Mouse (Mus musculus): Measurements from ENCODE around the gene Csmd2. TPM values are rescaled to one million over a fixed set of nuclear protein-coding genes. Genes with fewer than 3 reads are reported as not detected.

Gene Csmd2
- polyA plus RNA-seq, 1 experiment from 2014 or later: 0.21 TPM

DNA sequence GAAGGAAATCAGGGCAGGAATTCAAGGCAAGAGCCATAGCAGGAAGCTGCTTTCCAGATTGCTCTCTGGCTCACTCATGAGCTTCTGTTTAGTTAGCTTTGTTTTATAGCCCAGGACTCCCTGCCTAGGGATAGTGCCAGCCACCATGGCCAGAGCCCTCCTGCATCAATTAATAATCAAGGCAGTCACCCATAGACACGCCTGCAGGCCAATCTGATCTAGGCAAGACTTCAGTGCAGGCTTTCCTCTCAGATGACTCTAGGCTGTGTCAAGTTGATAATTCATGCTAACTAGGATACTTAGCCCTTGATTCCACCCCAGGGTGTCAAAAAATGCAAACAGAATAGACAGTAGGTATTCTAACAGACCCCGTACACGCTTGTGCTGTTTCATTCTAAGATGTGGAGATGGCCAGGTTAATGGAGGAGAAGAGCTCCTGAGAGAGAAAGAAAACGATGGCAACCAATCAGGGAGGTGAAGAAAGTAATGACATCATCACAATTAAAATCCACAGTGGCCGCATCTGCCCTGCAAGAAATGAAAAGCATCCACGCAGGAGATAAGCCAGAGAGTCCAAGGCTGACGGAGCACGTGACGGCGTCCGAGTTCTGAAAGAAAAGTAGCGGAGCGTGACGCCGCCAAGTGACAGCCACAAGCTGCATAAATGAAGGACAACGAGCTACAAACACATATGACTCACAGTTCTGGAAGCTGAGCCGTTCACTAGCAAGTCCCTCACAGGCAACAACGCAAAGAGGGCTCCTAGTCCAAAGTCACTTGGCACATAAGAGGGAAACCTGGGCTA is 440.8 kb downstream of the Csmd2 start:
- DNase-seq (ENCODE audit: low spot score): no peak
- H3K36me3 ChIP-seq (replicated peaks; ENCODE audit: control insufficient read depth, insufficient read depth, low read depth, low read length): no peaks in the 10 kb centered on the region
- H3K4me3 ChIP-seq (ENCODE audit: low read depth, low read length): no peak overlapping the region
- no peaks in the 10 kb centered on the region for H3K9me3 ChIP-seq (replicated peaks; ENCODE audit: control insufficient read depth, low read length)
- no peak for ATAC-seq (replicated peaks; ENCODE audit: insufficient number of reproducible peaks, low FRiP score, low TSS enrichment, low read depth)
- no peak overlapping the region for H3K4me2 ChIP-seq (ENCODE audit: low read depth, low read length)
- WGBS: 79% methylated on average over 18 of the region's 18 CpGs
- no peak overlapping the region for H3K9ac ChIP-seq (replicated peaks; ENCODE audit: low read length)
- no peak overlapping the region for H3K27ac ChIP-seq (replicated peaks; ENCODE audit: low read depth, low read length)
- no peaks in the 10 kb centered on the region for H3K4me1 ChIP-seq (ENCODE audit: control insufficient read depth, insufficient read depth, low read length)
- H3K27me3 ChIP-seq (ENCODE audit: control insufficient read depth, insufficient read depth, low read length): no peaks in the 10 kb centered on the region

GRCm38 (mm10) chr4:128429591-128429990 is 441.9 kb downstream of the Csmd2 start:
- no peaks in the 10 kb centered on the region for H3K9me3 ChIP-seq (replicated peaks; ENCODE audit: control insufficient read depth, low read length)
- no peaks in the 10 kb centered on the region for H3K36me3 ChIP-seq (replicated peaks; ENCODE audit: control insufficient read depth, insufficient read depth, low read depth, low read length)
- H3K4me1 ChIP-seq (ENCODE audit: control insufficient read depth, insufficient read depth, low read length): no peaks in the 10 kb centered on the region
- no peak for ATAC-seq (replicated peaks; ENCODE audit: insufficient number of reproducible peaks, low FRiP score, low TSS enrichment, low read depth)
- no peak overlapping the region for H3K4me3 ChIP-seq (ENCODE audit: low read depth, low read length)
- H3K4me2 ChIP-seq (ENCODE audit: low read depth, low read length): no peak overlapping the region
- no peak overlapping the region for H3K27ac ChIP-seq (replicated peaks; ENCODE audit: low read depth, low read length)
- DNase-seq (ENCODE audit: low spot score): no peak
- no peak overlapping the region for H3K9ac ChIP-seq (replicated peaks; ENCODE audit: low read length)
- no peaks in the 10 kb centered on the region for H3K27me3 ChIP-seq (ENCODE audit: control insufficient read depth, insufficient read depth, low read length)
- WGBS: 83% methylated on average over 8 of the region's 8 CpGs

- H3K27ac ChIP-seq (replicated peaks; ENCODE audit: low read depth, low read length): no peak overlapping the region
- WGBS: 90% methylated on average over 6 of the region's 6 CpGs
- no peaks in the 10 kb centered on the region for H3K27me3 ChIP-seq (ENCODE audit: control insufficient read depth, insufficient read depth, low read length)
- no peaks in the 10 kb centered on the region for H3K36me3 ChIP-seq (replicated peaks; ENCODE audit: control insufficient read depth, insufficient read depth, low read depth, low read length)
- H3K4me3 ChIP-seq (ENCODE audit: low read depth, low read length): no peak overlapping the region
- ATAC-seq (replicated peaks; ENCODE audit: insufficient number of reproducible peaks, low FRiP score, low TSS enrichment, low read depth) (no peak), DNase-seq (ENCODE audit: low spot score) (no peak)
- H3K4me1 ChIP-seq (ENCODE audit: control insufficient read depth, insufficient read depth, low read length): no peaks in the 10 kb centered on the region
- no peak overlapping the region for H3K4me2 ChIP-seq (ENCODE audit: low read depth, low read length)
- H3K9me3 ChIP-seq (replicated peaks; ENCODE audit: control insufficient read depth, low read length): no peaks in the 10 kb centered on the region
- H3K9ac ChIP-seq (replicated peaks; ENCODE audit: low read length): no peak overlapping the region
Observed at GRCm38 (mm10) chr4:128440550-128440949, 452.9 kb downstream of the Csmd2 start.

- no peaks in the 10 kb centered on the region for H3K36me3 ChIP-seq (replicated peaks; ENCODE audit: control insufficient read depth, insufficient read depth, low read depth, low read length)
- WGBS: 92% methylated on average over 2 of the region's 2 CpGs
- H3K4me2 ChIP-seq (ENCODE audit: low read depth, low read length): no peak overlapping the region
- no peak overlapping the region for H3K4me3 ChIP-seq (ENCODE audit: low read depth, low read length)
- no peak overlapping the region for H3K9ac ChIP-seq (replicated peaks; ENCODE audit: low read length)
- no peak overlapping the region for H3K27ac ChIP-seq (replicated peaks; ENCODE audit: low read depth, low read length)
- no peaks in the 10 kb centered on the region for H3K4me1 ChIP-seq (ENCODE audit: control insufficient read depth, insufficient read depth, low read length)
- ATAC-seq (replicated peaks; ENCODE audit: insufficient number of reproducible peaks, low FRiP score, low TSS enrichment, low read depth) (no peak), DNase-seq (ENCODE audit: low spot score) (no peak)
- H3K9me3 ChIP-seq (replicated peaks; ENCODE audit: control insufficient read depth, low read length): no peaks in the 10 kb centered on the region
- H3K27me3 ChIP-seq (ENCODE audit: control insufficient read depth, insufficient read depth, low read length): no peaks in the 10 kb centered on the region
Observed at GRCm38 (mm10) chr4:128441228-128441627, 453.6 kb downstream of the Csmd2 start.

DNA sequence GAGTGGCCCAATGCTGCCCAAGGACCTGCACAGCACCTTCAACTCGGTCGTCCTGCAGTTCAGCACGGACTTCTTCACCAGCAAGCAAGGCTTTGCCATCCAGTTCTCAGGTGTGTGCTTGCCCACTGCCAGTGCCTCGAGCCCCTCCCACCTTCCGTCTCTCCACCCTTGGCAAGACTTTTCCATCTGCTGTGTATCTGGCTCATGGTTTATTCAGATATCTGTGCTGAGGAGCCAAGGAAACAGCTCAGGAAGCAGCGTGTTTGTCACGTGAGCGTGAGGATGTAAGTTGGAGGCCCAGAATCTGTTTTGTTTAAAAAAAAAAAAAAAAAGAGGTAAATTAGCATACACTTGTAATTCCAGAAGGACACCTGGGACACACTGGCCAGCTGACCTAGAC is 455.1 kb downstream of the Csmd2 start:
- no peak overlapping the region for H3K4me3 ChIP-seq (ENCODE audit: low read depth, low read length)
- no peaks in the 10 kb centered on the region for H3K27me3 ChIP-seq (ENCODE audit: control insufficient read depth, insufficient read depth, low read length)
- H3K4me2 ChIP-seq (ENCODE audit: low read depth, low read length): no peak overlapping the region
- DNase-seq (ENCODE audit: low spot score) (no peak), ATAC-seq (replicated peaks; ENCODE audit: insufficient number of reproducible peaks, low FRiP score, low TSS enrichment, low read depth) (no peak)
- H3K27ac ChIP-seq (replicated peaks; ENCODE audit: low read depth, low read length): no peak overlapping the region
- no peaks in the 10 kb centered on the region for H3K9me3 ChIP-seq (replicated peaks; ENCODE audit: control insufficient read depth, low read length)
- no peak overlapping the region for H3K9ac ChIP-seq (replicated peaks; ENCODE audit: low read length)
- H3K36me3 ChIP-seq (replicated peaks; ENCODE audit: control insufficient read depth, insufficient read depth, low read depth, low read length): no peaks in the 10 kb centered on the region
- WGBS: 80% methylated on average over 8 of the region's 8 CpGs
- H3K4me1 ChIP-seq (ENCODE audit: control insufficient read depth, insufficient read depth, low read length): no peaks in the 10 kb centered on the region

DNA sequence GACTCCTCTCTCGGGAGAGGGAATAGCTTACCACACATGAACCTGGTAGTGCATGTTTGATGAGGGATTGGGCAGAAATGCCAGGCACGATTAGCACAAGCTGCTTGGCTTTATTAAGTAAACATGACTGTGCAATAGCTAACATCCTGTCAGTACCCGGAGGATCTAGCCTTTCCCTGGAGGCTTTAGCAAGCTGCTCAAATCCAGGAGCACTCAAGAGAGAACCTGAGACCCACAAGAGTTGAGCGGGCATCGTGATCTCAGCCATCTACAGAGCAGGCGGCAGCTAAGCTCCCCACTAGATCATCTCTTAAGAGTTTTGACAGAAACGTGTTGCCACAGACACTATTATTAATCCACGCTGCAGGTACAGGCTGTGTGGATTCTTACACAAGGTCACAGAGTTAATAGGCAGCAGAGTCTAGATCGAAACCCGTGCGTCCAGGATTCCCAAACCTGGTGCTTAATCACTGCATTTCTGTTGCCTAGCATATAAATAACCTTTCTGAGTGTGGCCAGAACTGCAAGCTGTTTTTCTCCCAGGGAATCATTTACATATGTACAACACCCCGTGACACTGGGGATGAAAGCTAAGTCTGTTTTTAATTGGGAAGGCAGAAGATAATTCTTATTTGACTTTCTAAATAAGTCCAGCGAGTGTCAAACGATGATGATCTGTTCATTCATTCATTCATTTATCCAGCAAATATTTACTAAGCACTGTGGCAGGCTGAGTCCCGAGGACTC is 458.0 kb downstream of the Csmd2 start:
- no peaks in the 10 kb centered on the region for H3K4me1 ChIP-seq (ENCODE audit: control insufficient read depth, insufficient read depth, low read length)
- DNase-seq (ENCODE audit: low spot score): no peak
- H3K27ac ChIP-seq (replicated peaks; ENCODE audit: low read depth, low read length): no peak overlapping the region
- H3K9me3 ChIP-seq (replicated peaks; ENCODE audit: control insufficient read depth, low read length): no peaks in the 10 kb centered on the region
- H3K36me3 ChIP-seq (replicated peaks; ENCODE audit: control insufficient read depth, insufficient read depth, low read depth, low read length): no peaks in the 10 kb centered on the region
- no peaks in the 10 kb centered on the region for H3K27me3 ChIP-seq (ENCODE audit: control insufficient read depth, insufficient read depth, low read length)
- no peak overlapping the region for H3K4me3 ChIP-seq (ENCODE audit: low read depth, low read length)
- ATAC-seq (replicated peaks; ENCODE audit: insufficient number of reproducible peaks, low FRiP score, low TSS enrichment, low read depth): no peak
- 69% methylated on average over 15 of the region's 15 CpGs for WGBS
- H3K4me2 ChIP-seq (ENCODE audit: low read depth, low read length): no peak overlapping the region
- no peak overlapping the region for H3K9ac ChIP-seq (replicated peaks; ENCODE audit: low read length)

DNA sequence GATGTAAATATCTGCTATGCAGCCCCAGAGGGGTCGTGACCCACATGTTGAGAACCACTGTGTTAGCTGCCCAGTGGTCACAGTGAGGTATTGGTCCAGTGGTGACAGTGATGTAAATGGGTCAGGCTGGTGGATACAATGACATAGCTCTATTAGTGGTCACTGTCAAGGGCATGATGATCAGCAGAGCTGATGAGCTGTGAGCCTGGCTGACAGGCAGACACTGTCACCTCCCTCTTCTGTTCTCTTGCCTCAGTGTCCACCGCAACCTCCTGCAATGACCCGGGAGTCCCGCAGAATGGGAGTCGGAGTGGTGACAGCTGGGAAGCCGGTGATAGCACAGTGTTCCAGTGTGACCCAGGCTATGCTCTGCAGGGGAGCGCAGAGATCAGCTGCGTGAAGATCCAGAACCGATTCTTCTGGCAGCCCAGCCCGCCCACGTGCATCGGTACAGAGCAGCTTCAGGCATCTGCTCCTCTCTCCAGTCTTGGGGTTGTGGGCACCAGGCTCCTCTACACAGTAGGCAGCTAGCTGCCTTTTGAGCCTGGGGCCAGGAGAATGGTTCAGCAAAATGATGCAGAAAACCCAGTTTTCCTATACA is 461.3 kb downstream of the Csmd2 start:
- Histone ChIP-seq H3K4me3 (ENCODE audit: low read depth, low read length) (no peak overlapping the region), H3K36me3 (replicated peaks; ENCODE audit: control insufficient read depth, insufficient read depth, low read depth, low read length) (no peaks in the 10 kb centered on the region), H3K4me1 (ENCODE audit: control insufficient read depth, insufficient read depth, low read length) (no peaks in the 10 kb centered on the region), H3K9ac (replicated peaks; ENCODE audit: low read length) (no peak overlapping the region), H3K27me3 (ENCODE audit: control insufficient read depth, insufficient read depth, low read length) (no peaks in the 10 kb centered on the region), H3K4me2 (ENCODE audit: low read depth, low read length) (no peak overlapping the region), H3K9me3 (replicated peaks; ENCODE audit: control insufficient read depth, low read length) (no peaks in the 10 kb centered on the region), H3K27ac (replicated peaks; ENCODE audit: low read depth, low read length) (no peak overlapping the region)
- no peak for DNase-seq (ENCODE audit: low spot score)
- no peak for ATAC-seq (replicated peaks; ENCODE audit: insufficient number of reproducible peaks, low FRiP score, low TSS enrichment, low read depth)
- WGBS: 85% methylated on average over 12 of the region's 12 CpGs

- H3K4me2 ChIP-seq (ENCODE audit: low read depth, low read length): no peak overlapping the region
- H3K4me1 ChIP-seq (ENCODE audit: control insufficient read depth, insufficient read depth, low read length): no peaks in the 10 kb centered on the region
- WGBS: 90% methylated on average over 8 of the region's 8 CpGs
- no peak overlapping the region for H3K9ac ChIP-seq (replicated peaks; ENCODE audit: low read length)
- DNase-seq (ENCODE audit: low spot score): no peak
- no peaks in the 10 kb centered on the region for H3K27me3 ChIP-seq (ENCODE audit: control insufficient read depth, insufficient read depth, low read length)
- no peak overlapping the region for H3K4me3 ChIP-seq (ENCODE audit: low read depth, low read length)
- no peak overlapping the region for H3K27ac ChIP-seq (replicated peaks; ENCODE audit: low read depth, low read length)
- no peak for ATAC-seq (replicated peaks; ENCODE audit: insufficient number of reproducible peaks, low FRiP score, low TSS enrichment, low read depth)
- H3K36me3 ChIP-seq (replicated peaks; ENCODE audit: control insufficient read depth, insufficient read depth, low read depth, low read length): no peaks in the 10 kb centered on the region
- no peaks in the 10 kb centered on the region for H3K9me3 ChIP-seq (replicated peaks; ENCODE audit: control insufficient read depth, low read length)
Observed at GRCm38 (mm10) chr4:128450137-128450536, 462.5 kb downstream of the Csmd2 start.
